Mouse (Mus musculus) liver, adult (tissue): Measurements from ENCODE around the gene Nt5dc3.

ENCODE experiments used
- GATA4 ChIP-seq: IDR thresholded peaks from 2 replicates; pipeline ENCODE4 v1.6.1; 2014; ENCODE audit warnings: mild to moderate bottlenecking, low read length; ENCODE audit not compliant: insufficient replicate concordance

Gene Nt5dc3

GRCm38 (mm10) chr10:86793509-86793951 lies 14.7 kb downstream of the Nt5dc3 start:
- no peak for TF ChIP-seq GATA4

GRCm38 (mm10) chr10:86794196-86794595 lies 15.4 kb downstream of the Nt5dc3 start:
- TF ChIP-seq GATA4: no peak

DNA sequence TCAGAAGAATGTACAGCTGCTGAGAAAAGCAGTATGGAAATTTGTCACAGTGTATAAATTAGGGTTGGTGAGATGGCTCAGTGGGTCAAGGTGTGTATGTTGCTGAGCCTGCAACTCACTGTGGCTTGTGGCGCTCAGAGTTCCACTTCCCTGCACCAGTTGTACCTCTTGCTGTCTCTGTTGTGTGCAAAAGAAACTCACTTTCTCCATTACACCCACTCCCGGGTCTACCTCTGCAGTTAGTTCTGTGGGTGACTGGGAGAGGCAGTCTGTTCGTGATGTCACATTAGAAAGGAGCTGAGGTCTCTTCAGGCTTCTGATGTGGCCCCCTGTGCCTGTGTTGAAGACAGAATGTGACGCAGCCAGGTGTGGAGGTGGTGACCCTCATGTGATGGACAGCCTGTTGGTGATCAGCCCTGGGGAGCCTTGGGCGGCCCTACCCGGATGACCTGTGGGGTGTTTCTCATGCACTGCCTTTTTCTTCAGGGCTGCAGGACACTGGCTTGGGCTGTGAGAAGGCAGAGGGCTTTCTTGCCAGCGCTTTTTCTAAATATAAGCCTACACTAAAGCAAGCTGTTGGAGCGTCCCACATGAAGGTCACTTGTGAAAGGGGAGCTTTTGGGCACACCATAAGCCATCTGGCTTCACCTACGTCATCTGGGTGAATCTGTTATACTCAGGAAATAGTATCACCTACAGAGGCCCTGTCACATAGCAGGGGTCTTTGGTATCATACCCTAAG lies 16.2 kb downstream of the Nt5dc3 start:
- no peak for TF ChIP-seq GATA4

- TF ChIP-seq GATA4: no peak
These were observed 17.4 kb downstream of the Nt5dc3 start for GRCm38 (mm10) chr10:86796073-86796741.

DNA sequence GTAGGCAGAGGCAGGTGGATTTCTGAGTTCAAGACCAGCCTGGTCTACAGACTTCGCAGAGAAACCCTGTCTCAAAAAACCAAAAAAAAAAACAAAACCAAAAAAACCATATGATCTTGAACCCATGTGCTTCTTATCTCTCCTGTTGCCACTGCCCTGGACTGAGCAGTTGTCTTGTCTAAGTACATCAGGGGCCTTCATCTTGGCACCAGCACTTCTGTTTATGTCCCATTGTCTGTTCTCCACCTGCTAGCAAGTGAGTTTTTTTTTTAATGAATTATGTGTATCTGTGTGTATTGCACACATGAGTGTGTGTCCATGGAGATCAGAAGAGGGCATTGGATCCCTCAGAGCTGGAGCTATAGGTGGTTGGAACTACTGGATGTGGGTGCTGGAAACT lies 28.6 kb downstream of the Nt5dc3 start:
- no peak for TF ChIP-seq GATA4

DNA sequence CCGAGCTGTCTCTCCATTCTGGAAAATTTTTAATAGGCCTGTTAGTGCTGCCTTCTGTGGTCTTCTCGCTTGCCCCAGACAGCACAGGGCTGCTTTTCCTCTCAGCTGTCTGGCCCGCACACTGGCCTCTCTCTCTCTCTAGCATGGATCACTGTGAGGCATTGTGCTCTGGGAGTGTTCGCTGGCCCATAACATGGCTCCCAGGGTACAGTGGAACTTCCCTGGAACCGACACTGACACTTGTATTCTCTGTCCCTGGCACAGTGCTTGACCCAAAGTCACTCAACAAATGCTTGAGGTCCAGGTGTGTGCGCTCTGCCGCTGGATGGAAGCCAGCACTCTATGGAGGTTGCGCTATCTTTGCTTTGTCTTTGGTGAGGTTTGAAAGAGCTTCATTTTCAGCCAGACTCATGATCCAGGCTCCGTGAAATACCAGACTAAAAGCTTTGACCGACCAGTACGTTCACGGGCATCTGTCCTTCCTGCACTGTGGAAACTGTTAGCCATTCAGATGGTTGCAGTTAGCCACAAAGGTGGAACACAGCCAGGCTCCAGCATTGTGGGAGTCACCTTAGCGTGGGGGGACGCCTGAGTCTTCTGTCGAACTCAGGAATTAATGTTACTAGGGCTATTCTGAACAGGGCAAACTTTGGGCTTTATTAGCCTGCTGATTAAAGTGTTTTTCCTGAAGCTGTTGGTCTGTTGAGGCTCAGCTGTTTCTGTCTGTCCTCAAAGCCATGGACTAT lies 29.4 kb downstream of the Nt5dc3 start:
- no peak for TF ChIP-seq GATA4

DNA sequence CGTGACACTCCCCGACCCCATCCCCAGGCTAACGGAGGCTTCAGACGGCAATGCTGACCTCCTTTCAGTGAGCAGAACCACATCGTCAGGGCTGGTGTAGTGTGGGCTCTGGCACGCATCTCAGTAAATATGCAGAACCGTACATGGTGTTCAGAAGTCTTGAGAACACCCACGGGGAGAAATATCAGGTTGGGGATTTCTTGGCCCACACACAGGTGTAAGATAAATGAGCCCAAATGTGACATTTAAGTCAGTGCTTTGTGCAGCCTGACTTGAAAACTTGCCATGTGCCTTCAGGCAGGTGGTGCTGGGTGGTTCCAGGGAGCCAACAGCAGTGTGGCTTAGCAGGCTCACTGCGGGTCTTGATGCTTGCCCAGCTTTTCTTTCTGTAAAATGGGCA lies 31.2 kb downstream of the Nt5dc3 start:
- TF ChIP-seq GATA4: no peak

GRCm38 (mm10) chr10:86810612-86811011 lies 31.8 kb downstream of the Nt5dc3 start:
- TF ChIP-seq GATA4: no peak

GRCm38 (mm10) chr10:86814292-86815131 lies 35.7 kb downstream of the Nt5dc3 start:
- no peak for TF ChIP-seq GATA4

GRCm38 (mm10) chr10:86815133-86815532 lies 36.3 kb downstream of the Nt5dc3 start:
- no peak for TF ChIP-seq GATA4

DNA sequence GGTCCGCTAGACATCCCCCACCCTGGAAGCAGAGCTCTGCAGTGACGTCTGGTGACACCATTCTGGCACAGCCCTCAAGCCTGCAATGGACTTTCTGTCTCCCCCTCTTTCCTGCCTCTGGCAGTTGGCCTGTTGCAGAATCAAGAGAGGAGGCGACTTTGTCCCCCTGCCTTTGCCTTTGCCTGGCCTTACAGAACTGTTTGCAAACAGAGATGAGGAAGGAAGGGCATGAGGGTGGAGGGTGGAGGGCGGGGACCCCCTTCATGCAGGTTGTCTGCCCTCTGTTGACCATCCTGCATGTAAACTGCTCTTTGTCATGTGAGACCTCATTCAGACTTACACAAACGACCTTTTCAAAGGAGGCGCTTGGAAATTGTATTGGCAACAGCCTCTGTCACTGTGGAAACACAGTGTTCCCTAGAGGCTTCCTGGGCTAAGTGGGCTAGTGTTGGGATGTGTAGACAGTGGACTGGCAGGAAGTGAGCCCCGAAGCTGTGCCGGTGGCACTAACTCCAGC lies 40.9 kb downstream of the Nt5dc3 start:
- TF ChIP-seq GATA4: no peak

- TF ChIP-seq GATA4: no peak
These were observed 42.2 kb downstream of the Nt5dc3 start for GRCm38 (mm10) chr10:86821014-86821413.

- TF ChIP-seq GATA4: no peak
These were observed 45.3 kb downstream of the Nt5dc3 start for GRCm38 (mm10) chr10:86824093-86824492.

DNA sequence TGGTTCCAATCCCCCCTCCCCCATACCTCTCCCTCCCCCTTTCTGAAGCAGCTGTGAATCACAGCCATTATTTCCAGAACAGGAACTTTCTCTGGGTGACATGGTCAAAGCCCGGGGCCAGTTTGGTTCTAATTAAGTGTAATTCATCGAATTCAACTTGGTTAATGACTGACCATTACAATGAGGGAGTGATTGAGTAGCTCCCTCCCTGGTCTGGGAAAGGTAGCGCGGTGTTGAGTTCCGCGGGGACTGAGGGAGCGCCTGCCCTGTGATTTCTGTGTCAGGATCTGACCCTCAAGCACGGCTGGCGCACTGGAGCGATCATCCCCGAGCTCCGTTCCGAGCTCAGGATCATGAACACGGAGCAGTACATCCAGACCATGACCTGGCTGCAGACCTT lies 46.1 kb downstream of the Nt5dc3 start:
- TF ChIP-seq GATA4: no peak
